In genomic region chr1:18976705-18977309, GRCm38 (mm10) we compare ENCODE assay signal across 10 mouse cellular contexts.
DNase-seq lines count a peak whose midpoint lies in the region; ATAC-seq lines count a peak whose summit lies in the region.
"Had no signal": no experiment of that assay in that cellular context is flagged by ENCODE, and none has a peak within 500 bp of the region (broad histone marks: within the 10 kb centered on the region; RNA-seq: fewer than 3 reads in every experiment).

No protein-coding gene starts in this region.

- peak overlapping the region; percentile 32; the same call in 1 of the 2 replicates for H3K4me2 ChIP-seq in hindbrain, embryonic 15.5 days
- no peak overlapping the region for H3K4me2 ChIP-seq in hindbrain, embryonic 13.5 days

- no peaks in the 10 kb centered on the region for H3K27me3 ChIP-seq in hindbrain, embryonic 15.5 days
- H3K27me3 ChIP-seq in hindbrain, embryonic 13.5 days: no peaks in the 10 kb centered on the region

- no peaks in the 10 kb centered on the region for H3K4me1 ChIP-seq in hindbrain, embryonic 15.5 days (replicated peaks)
- H3K4me1 ChIP-seq in hindbrain, embryonic 13.5 days (replicated peaks): no peaks in the 10 kb centered on the region

- no peaks in the 10 kb centered on the region for H3K36me3 ChIP-seq in hindbrain, embryonic 15.5 days
- H3K36me3 ChIP-seq in hindbrain, embryonic 13.5 days: no peaks in the 10 kb centered on the region

- H3K9me3 ChIP-seq in hindbrain, embryonic 15.5 days: no peaks in the 10 kb centered on the region
- no peaks in the 10 kb centered on the region for H3K9me3 ChIP-seq in hindbrain, embryonic 13.5 days

- WGBS in hindbrain, embryonic 15.5 days: 45% methylated on average over 10 of the region's 10 CpGs
- WGBS in hindbrain, embryonic 13.5 days: 47% methylated on average over 10 of the region's 10 CpGs

- H3K9ac ChIP-seq in hindbrain, embryonic 15.5 days: 0 out of 2 replicates have a peak overlapping the region, but pooled peaks have one; percentile 10
- H3K9ac ChIP-seq in hindbrain, embryonic 13.5 days: no peak overlapping the region

- intact Hi-C loops in heart, postnatal 10 days (cut with DNase I): loop anchor here (2.0 to 5.0 kb wide), 2 partner anchors 565 to 616 kb away; no protein-coding TSS in a partner anchor

- DNase-seq in cerebellum, postnatal 4 days (ENCODE audit: low spot score in 2 of 2): no peak
- DNase-seq in NIH3T3 (ENCODE audit: low read depth): peak; percentile 7
- DNase-seq in mesoderm, embryonic 11.5 days (ENCODE audit: low read depth, low spot score): peak; percentile 17
- DNase-seq in adrenal gland, postnatal 36 days: no peak
- no peak for DNase-seq in heart, postnatal 10 days
- DNase-seq: kidney, adult 8-10 months; lung, postnatal 10 days had no signal

- no peak overlapping the region for H3K27ac ChIP-seq in hindbrain, embryonic 15.5 days (replicated peaks)
- H3K27ac ChIP-seq in hindbrain, embryonic 13.5 days: no peak overlapping the region

- H3K4me3 ChIP-seq in hindbrain, embryonic 15.5 days: no peak overlapping the region
- H3K4me3 ChIP-seq in hindbrain, embryonic 13.5 days: no peak overlapping the region

- ATAC-seq in cerebellum, adult (ENCODE audit: insufficient number of reproducible peaks, low FRiP score, low TSS enrichment): peak; percentile 63; the same call in 1 of the 2 replicates
- ATAC-seq in hindbrain, embryonic 15.5 days (ENCODE audit: low FRiP score, low read depth): no peak
- ATAC-seq in hindbrain, embryonic 13.5 days (ENCODE audit: low FRiP score): no peak

Comparison
In these comparisons a context has a peak if more than half of its experiments do, and no peak if none do; other contexts are left out.
1. DNase-seq: peak in NIH3T3 (single experiment) and mesoderm, embryonic 11.5 days (single experiment); none in cerebellum, postnatal 4 days (0 of 2), adrenal gland, postnatal 36 days (0 of 2) and heart, postnatal 10 days (0 of 2).